Mouse (Mus musculus): Measurements from ENCODE around the gene Rbp3.
A peak's percentile ranks its signal among the peaks of the same experiment; 100 is the strongest.

Rbp3 gene

GRCm38 (mm10) chr14:33953761-33954160 is at the start of gene Rbp3:
Gene Rbp3 (plus strand): TSS chr14:33954003.
- DNase-seq (ENCODE audit: low spot score in 2 of 2), result no peak

- DNase-seq (ENCODE audit: low spot score in 2 of 2), result no peak
These were observed 49.0 kb upstream of the Rbp3 start for GRCm38 (mm10) chr14:33904851-33905250.

GRCm38 (mm10) chr14:33913727-33914126 is 40.1 kb upstream of the Rbp3 start:
- peak in 1 of 2 experiments; percentile 39 for DNase-seq (ENCODE audit: low spot score in 2 of 2)

GRCm38 (mm10) chr14:33914206-33914605 is 39.6 kb upstream of the Rbp3 start:
- no peak for DNase-seq (ENCODE audit: low spot score in 2 of 2)

GRCm38 (mm10) chr14:33920727-33921559 is 32.9 kb upstream of the Rbp3 start:
- no peak for DNase-seq (ENCODE audit: low spot score in 2 of 2)

- DNase-seq (ENCODE audit: low spot score in 2 of 2), result no peak
These were observed 31.0 kb upstream of the Rbp3 start for GRCm38 (mm10) chr14:33922771-33923167.

- DNase-seq (ENCODE audit: low spot score in 2 of 2), result peak in 1 of 2 experiments; percentile 25
These were observed 30.4 kb upstream of the Rbp3 start, which contains the start of gene Gdf10 for GRCm38 (mm10) chr14:33923168-33924070. Gene Gdf10 (plus strand): TSS chr14:33923587.

- DNase-seq (ENCODE audit: low spot score in 2 of 2), result no peak
These were observed 21.9 kb upstream of the Rbp3 start for GRCm38 (mm10) chr14:33931853-33932252.

GRCm38 (mm10) chr14:33932935-33933703 is 20.7 kb upstream of the Rbp3 start:
- DNase-seq (ENCODE audit: low spot score in 2 of 2), result peak; percentile 48 to 56

- DNase-seq (ENCODE audit: low spot score in 2 of 2), result peak; percentile 54 to 57
These were observed 20.0 kb upstream of the Rbp3 start for GRCm38 (mm10) chr14:33933778-33934317.

GRCm38 (mm10) chr14:33939117-33939516 is 14.7 kb upstream of the Rbp3 start:
- DNase-seq (ENCODE audit: low spot score in 2 of 2), result peak; percentile 68 to 71

GRCm38 (mm10) chr14:33940739-33941138 is 13.1 kb upstream of the Rbp3 start, which contains the start of gene Gdf2:
Gene Gdf2 (plus strand): TSS chr14:33941039.
- no peak for DNase-seq (ENCODE audit: low spot score in 2 of 2)

- no peak for DNase-seq (ENCODE audit: low spot score in 2 of 2)
These were observed 11.6 kb upstream of the Rbp3 start for GRCm38 (mm10) chr14:33942222-33942621.

GRCm38 (mm10) chr14:33946125-33946524 is 7.7 kb upstream of the Rbp3 start:
- no peak for DNase-seq (ENCODE audit: low spot score in 2 of 2)

- no peak for DNase-seq (ENCODE audit: low spot score in 2 of 2)
These were observed 1.4 kb upstream of the Rbp3 start for GRCm38 (mm10) chr14:33952233-33952981.

GRCm38 (mm10) chr14:33956055-33956454 is 2.3 kb downstream of the Rbp3 start:
- DNase-seq (ENCODE audit: low spot score in 2 of 2), result no peak

- DNase-seq (ENCODE audit: low spot score in 2 of 2), result no peak
These were observed 4.4 kb downstream of the Rbp3 start for GRCm38 (mm10) chr14:33958186-33958585.

- DNase-seq (ENCODE audit: low spot score in 2 of 2), result no peak
These were observed 5.0 kb downstream of the Rbp3 start for GRCm38 (mm10) chr14:33958841-33959240.

- DNase-seq (ENCODE audit: low spot score in 2 of 2), result peak; percentile 34 to 44
These were observed 5.5 kb downstream of the Rbp3 start for GRCm38 (mm10) chr14:33959341-33959740.

GRCm38 (mm10) chr14:33965675-33966074 is 11.9 kb downstream of the Rbp3 start:
- DNase-seq (ENCODE audit: low spot score in 2 of 2), result no peak

GRCm38 (mm10) chr14:33972679-33973078 is 18.9 kb downstream of the Rbp3 start:
- no peak for DNase-seq (ENCODE audit: low spot score in 2 of 2)

Measured in frontal cortex, postnatal 25 days (tissue).